Mouse (Mus musculus): ENCODE measurements around the gene St3gal3. TPM values are rescaled to one million over a fixed set of nuclear protein-coding genes. Genes with fewer than 3 reads are reported as not detected.

The St3gal3 gene
- polyA plus RNA-seq, 1 experiment from 2014 or later: 12.3 TPM

DNA sequence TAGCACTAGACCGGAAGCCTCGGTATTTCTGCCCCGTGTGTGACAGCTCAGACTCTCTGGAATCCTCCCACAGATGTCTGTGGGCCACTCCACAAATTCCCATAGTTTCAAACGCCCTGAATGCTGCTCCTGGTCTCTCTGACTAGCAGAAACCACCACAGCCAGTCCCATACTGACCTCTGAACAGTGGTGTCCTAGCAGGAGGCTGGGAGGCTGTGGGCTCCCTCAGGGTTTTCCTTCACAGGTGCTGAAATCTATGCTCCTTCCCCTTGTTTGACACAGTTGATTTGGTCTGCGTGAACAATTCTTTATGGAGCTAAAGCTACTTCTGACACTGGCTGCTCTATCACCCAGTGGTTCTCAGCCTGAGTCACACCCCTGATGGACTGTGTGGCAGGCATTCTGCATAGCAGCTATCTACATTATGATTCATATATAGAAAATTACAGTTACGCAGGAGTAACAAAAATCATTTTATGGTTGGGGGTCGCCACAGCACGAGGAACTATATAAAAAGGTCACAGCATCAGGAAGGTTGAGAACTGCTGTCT lies 31.4 kb downstream of the St3gal3 start:
- H3K4me3 ChIP-seq: no peak overlapping the region
- no peaks in the 10 kb centered on the region for H3K9me3 ChIP-seq
- no peak overlapping the region for H3K4me2 ChIP-seq (replicated peaks)
- 88% methylated on average over 8 of the region's 8 CpGs for WGBS
- H3K9ac ChIP-seq (replicated peaks): no peak overlapping the region
- no peak for ATAC-seq (replicated peaks)
- no peaks in the 10 kb centered on the region; the same call in 1 of the 2 replicates for H3K36me3 ChIP-seq
- no peaks in the 10 kb centered on the region for H3K4me1 ChIP-seq
- no peak overlapping the region for H3K27ac ChIP-seq (replicated peaks)
- no peaks in the 10 kb centered on the region for H3K27me3 ChIP-seq

DNA sequence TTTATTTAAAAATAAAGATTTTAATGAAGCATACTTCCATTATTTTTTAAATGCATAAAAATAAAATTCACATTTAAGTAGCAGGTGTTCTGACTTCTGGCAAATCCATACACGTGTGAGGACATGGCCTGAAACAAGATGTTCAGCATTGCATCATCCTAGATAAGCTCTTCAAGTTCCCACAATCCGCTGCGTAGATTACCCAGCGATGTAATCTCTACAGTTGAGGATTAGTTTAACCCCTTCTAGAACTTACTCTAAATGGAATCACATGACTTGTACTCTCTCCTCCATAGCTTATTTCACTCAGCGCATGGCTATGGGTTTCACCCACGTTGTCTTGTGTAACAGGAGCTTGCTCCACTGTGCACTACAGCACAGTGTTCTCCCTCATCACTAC lies 33.2 kb downstream of the St3gal3 start:
- H3K4me1 ChIP-seq: no peaks in the 10 kb centered on the region
- H3K36me3 ChIP-seq: no peaks in the 10 kb centered on the region
- H3K27me3 ChIP-seq: no peaks in the 10 kb centered on the region
- no peaks in the 10 kb centered on the region for H3K9me3 ChIP-seq
- H3K4me3 ChIP-seq: no peak overlapping the region
- no peak overlapping the region for H3K9ac ChIP-seq (replicated peaks)
- H3K4me2 ChIP-seq (replicated peaks): no peak overlapping the region
- 85% methylated on average over 6 of the region's 6 CpGs for whole genome bisulfite sequencing
- no peak for ATAC-seq (replicated peaks)
- H3K27ac ChIP-seq (replicated peaks): no peak overlapping the region

DNA sequence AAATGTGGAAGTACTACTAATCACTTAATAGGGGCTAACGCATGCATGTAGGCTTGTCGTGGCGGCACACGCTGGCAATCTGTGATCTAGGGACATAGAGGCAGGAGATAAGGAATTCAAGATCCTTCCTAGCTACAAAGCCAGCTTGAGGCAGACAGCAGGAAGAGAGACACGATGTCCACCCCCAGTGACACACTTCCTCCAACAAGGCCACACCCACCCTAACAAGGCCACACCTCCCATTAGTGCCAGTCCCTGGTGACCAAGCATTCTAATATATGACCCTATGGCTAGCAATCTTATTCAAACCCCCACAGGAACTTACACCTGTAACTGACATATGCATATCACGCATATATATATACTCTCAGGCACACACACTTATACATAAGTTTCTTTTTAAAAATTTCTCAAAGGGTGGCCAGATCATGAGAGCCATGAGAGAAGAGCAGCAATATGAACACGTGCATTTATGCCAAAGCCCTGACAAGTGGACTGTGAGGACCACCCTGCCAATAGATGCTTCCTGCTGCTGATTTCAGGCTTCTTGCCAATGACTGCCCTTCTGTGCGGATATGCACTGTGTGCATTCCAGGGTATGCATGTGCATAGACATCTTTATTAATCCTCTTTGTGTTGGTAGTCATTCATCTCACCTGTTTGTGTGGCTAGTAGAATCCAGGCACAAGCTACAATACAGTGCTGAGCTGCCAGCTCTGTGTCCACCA lies 34.9 kb downstream of the St3gal3 start:
- H3K9me3 ChIP-seq: no peaks in the 10 kb centered on the region
- H3K27ac ChIP-seq (replicated peaks): no peak overlapping the region
- WGBS: 89% methylated on average over 8 of the region's 8 CpGs
- no peaks in the 10 kb centered on the region for H3K27me3 ChIP-seq
- no peak overlapping the region for H3K4me2 ChIP-seq (replicated peaks)
- no peak overlapping the region for H3K4me3 ChIP-seq
- H3K36me3 ChIP-seq: no peaks in the 10 kb centered on the region
- no peak overlapping the region for H3K9ac ChIP-seq (replicated peaks)
- no peak for ATAC-seq (replicated peaks)
- H3K4me1 ChIP-seq: no peaks in the 10 kb centered on the region

DNA sequence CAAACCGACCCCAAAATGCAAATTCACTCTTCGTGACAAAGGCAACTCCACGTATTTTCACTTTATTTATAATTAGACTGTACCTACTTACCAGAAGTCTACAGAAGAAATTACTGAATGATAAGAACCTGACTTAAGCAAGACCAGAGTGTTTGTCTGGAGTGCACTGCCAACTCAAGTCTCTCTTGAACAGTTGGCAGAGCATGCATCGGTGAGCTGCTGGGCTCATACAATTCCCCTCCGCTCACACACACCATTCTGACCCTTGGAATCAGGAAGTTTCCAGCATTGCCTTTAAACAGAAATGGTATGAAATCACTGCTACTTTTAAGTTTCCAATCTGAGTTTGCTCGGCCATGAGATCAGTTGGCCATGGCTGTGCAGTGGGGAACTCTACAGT lies 36.1 kb downstream of the St3gal3 start:
- ATAC-seq (replicated peaks): no peak
- 93% methylated on average over 6 of the region's 6 CpGs for WGBS
- no peak overlapping the region for H3K4me3 ChIP-seq
- no peak overlapping the region for H3K4me2 ChIP-seq (replicated peaks)
- no peaks in the 10 kb centered on the region for H3K4me1 ChIP-seq
- H3K9me3 ChIP-seq: no peaks in the 10 kb centered on the region
- no peak overlapping the region for H3K9ac ChIP-seq (replicated peaks)
- no peaks in the 10 kb centered on the region for H3K27me3 ChIP-seq
- no peak overlapping the region for H3K27ac ChIP-seq (replicated peaks)
- no peaks in the 10 kb centered on the region for H3K36me3 ChIP-seq

DNA sequence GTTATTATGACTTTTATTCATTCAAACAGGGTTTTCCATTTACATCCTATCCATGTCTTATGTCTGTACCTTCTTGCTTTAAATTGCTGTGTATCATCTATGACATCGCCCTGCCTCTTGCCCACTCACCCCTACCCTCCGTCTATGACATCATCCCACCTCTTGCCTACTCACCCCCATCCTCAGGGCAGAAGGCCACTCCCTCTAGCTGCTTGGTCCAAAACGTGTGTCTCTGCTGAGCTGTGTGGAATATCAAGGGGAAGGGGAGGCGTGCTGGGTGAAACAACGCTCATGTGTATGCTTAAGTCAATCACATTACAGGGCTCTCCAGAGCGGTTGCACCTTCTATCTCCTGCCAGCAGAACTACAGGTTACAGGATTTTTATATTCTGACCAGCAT lies 38.6 kb downstream of the St3gal3 start:
- Histone ChIP-seq H3K27ac (replicated peaks) (no peak overlapping the region), H3K36me3 (no peaks in the 10 kb centered on the region), H3K9me3 (no peaks in the 10 kb centered on the region), H3K9ac (replicated peaks) (no peak overlapping the region), H3K27me3 (no peaks in the 10 kb centered on the region), H3K4me3 (no peak overlapping the region), H3K4me1 (no peaks in the 10 kb centered on the region), H3K4me2 (replicated peaks) (no peak overlapping the region)
- 80% methylated on average over 6 of the region's 6 CpGs for WGBS
- ATAC-seq (replicated peaks): no peak

DNA sequence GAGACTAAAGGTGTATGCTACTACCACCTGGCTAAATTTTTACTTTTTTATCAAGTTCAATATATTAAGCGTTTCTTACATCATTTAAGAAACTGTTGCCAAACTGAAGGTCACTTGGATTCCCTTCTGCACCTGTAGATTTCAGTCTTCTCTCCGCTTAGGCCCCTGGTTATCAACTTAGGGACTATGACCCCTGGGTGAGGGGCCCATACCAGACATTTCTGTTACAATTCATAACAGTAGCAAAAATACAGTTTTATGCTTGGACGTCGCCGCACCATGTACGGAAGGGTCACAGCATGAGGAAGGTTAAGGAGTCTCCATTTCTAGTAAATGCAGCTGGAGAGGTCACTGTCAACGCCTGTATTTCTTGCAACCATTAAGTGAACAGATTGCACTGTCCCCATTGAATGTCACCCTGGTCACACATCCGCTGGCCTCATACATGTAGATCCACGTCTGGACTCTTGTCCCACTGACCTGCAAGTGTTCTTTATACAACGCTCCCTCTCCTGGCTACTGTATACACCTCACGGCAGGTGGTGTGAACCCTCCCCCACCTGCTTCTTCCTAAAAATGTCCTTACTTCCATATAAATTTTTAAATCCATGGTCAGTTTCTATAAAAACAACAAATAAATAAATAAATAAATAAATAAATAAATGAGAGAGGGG lies 41.8 kb downstream of the St3gal3 start:
- Histone ChIP-seq H3K4me3 (no peak overlapping the region), H3K36me3 (no peaks in the 10 kb centered on the region), H3K27ac (replicated peaks) (no peak overlapping the region), H3K9ac (replicated peaks) (no peak overlapping the region), H3K27me3 (no peaks in the 10 kb centered on the region), H3K4me2 (replicated peaks) (no peak overlapping the region), H3K9me3 (no peaks in the 10 kb centered on the region), H3K4me1 (no peaks in the 10 kb centered on the region)
- ATAC-seq (replicated peaks): no peak
- WGBS: 95% methylated on average over 11 of the region's 11 CpGs

DNA sequence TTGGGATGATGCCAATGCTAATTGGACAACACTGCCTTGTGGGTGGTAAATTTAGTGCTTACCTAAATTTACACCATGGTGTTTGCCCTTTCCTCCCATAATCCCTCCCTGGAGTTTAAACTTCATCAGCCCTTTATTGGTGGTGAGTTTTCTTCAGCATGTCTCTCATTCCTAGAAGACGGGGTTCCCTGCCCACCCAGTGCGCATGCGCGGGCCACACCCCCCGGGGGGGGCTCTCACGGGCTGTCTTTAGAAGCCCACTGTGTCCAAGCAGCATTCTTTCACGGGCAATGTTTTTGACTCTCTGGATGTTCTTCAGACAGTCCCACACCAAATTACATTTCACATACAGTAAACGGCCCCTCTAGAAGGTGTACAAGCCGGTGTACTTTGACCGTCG lies 44.3 kb downstream of the St3gal3 start:
- no peak for ATAC-seq (replicated peaks)
- no peaks in the 10 kb centered on the region for H3K9me3 ChIP-seq
- 90% methylated on average over 11 of the region's 11 CpGs for WGBS

DNA sequence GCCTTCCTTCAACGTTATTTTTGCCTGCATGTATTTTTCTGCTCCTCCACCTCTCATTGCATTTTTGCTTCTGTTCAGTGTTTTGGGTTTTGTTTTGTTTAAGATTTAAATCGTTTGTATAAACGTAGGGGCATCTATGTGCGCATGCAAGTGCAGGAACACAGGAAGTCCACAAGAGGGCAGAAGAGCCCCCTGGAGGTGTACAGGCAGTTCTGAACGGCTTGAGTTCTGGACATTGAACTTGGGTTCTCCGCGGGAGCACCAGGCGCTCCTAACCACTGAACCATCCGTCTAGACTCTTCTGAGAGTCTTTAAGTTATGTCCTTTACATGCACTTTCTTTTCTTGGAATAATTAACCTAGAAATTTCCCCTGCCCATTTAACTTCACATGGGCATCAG lies 44.8 kb downstream of the St3gal3 start:
- no peak for ATAC-seq (replicated peaks)
- no peaks in the 10 kb centered on the region for H3K36me3 ChIP-seq
- WGBS: 57% methylated on average over 9 of the region's 9 CpGs

More for the DNA sequence above, 44.3 kb downstream of the St3gal3 start:
- H3K4me2 ChIP-seq (replicated peaks): no peak overlapping the region
- no peak overlapping the region for H3K9ac ChIP-seq (replicated peaks)
- H3K36me3 ChIP-seq: no peaks in the 10 kb centered on the region
- H3K4me3 ChIP-seq: no peak overlapping the region
- no peaks in the 10 kb centered on the region for H3K27me3 ChIP-seq
- no peaks in the 10 kb centered on the region for H3K4me1 ChIP-seq
- no peak overlapping the region for H3K27ac ChIP-seq (replicated peaks)

DNA sequence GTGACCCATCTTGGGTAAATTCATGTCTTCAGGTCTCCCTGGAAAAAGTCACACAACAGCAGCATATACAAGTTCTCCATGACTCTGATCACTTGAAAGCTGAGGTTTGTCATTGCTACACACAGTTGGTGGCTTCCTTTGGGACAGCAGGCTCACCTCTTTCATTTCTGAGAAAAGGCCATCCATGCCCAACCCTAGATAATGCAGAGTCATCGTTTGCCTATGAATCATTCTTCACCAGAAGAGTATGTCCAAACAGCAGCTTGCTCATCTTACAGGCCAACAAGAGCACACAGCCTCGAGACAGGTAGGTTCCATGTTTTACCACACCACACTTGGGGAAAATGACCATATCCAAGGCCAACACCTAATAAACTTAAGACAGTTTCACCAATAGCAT lies 45.9 kb downstream of the St3gal3 start:
- H3K9ac ChIP-seq (replicated peaks): no peak overlapping the region
- H3K4me3 ChIP-seq: no peak overlapping the region
- no peak overlapping the region for H3K27ac ChIP-seq (replicated peaks)
- no peaks in the 10 kb centered on the region for H3K36me3 ChIP-seq
- 80% methylated on average over 2 of the region's 2 CpGs for WGBS
- no peak overlapping the region for H3K4me2 ChIP-seq (replicated peaks)
- peaks cover 6% of the 10 kb centered on the region for H3K4me1 ChIP-seq
- H3K27me3 ChIP-seq: no peaks in the 10 kb centered on the region
- no peak for ATAC-seq (replicated peaks)
- no peaks in the 10 kb centered on the region for H3K9me3 ChIP-seq

More for the DNA sequence above, 44.8 kb downstream of the St3gal3 start:
- no peaks in the 10 kb centered on the region for H3K9me3 ChIP-seq
- H3K9ac ChIP-seq (replicated peaks): no peak overlapping the region
- H3K27me3 ChIP-seq: no peaks in the 10 kb centered on the region
- H3K4me1 ChIP-seq: no peaks in the 10 kb centered on the region
- no peak overlapping the region for H3K4me2 ChIP-seq (replicated peaks)
- no peak overlapping the region for H3K4me3 ChIP-seq
- no peak overlapping the region for H3K27ac ChIP-seq (replicated peaks)

DNA sequence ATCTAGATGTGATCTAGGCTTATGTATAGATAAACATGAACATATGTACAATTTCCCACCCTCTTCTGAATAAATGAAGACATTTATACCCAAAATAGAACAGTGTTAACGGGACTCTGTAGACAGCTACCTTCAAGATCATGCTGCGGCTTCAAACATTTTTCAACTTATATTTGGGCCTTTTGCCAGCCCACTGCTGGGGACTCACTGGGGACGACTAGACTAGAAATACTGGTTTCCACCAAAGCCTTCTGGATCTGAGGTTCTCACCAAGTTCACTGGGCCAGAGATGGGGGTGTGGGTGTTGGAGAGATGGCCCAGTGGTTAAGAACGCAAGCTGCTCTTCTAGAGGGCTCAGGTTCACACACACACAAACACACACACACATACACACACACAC lies 49.7 kb downstream of the St3gal3 start:
- no peak overlapping the region for H3K4me2 ChIP-seq (replicated peaks)
- no peaks in the 10 kb centered on the region for H3K9me3 ChIP-seq
- no peaks in the 10 kb centered on the region for H3K27me3 ChIP-seq
- no peak overlapping the region for H3K9ac ChIP-seq (replicated peaks)
- no peak for ATAC-seq (replicated peaks)
- H3K27ac ChIP-seq (replicated peaks): no peak overlapping the region
- peaks cover 12% of the 10 kb centered on the region for H3K4me1 ChIP-seq
- H3K4me3 ChIP-seq: no peak overlapping the region
- H3K36me3 ChIP-seq: no peaks in the 10 kb centered on the region
- 61% methylated on average over 4 of the region's 4 CpGs for WGBS

DNA sequence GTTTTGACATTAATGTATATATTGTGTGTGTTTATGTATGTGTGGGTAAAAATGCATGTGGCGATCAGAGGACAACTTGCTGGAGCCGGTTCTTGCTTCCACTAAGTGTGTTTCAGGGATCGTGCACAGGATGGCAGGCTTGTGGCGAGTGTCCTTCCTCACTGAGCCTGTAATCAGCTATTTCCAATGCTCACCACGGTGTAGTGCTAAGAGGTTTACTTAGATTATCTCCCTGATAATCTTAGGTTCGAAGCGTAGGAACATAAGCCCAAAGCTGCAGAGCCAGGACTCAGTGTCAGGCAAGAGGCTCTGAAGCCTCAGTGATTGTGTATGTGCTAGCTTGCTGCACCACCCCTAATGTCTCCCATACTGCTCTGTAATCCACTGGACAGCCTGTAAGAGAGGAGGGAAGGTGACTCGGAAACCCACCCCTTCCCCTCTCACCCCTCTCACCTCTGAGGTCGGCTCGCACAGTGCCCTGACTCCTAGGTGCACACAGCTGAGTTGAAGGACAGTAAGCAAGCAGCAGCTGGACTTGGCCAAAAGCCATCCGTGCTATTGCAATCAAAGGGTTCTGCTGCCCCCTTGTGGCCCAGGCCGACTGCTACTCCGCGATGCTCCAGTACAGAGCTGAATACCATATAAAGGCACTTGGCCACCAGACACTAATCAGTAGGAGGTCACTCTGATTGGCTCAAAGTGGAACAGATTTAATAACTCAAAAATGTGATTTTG lies 51.3 kb downstream of the St3gal3 start:
- H3K9ac ChIP-seq (replicated peaks): no peak overlapping the region
- H3K27me3 ChIP-seq: no peaks in the 10 kb centered on the region
- H3K9me3 ChIP-seq: no peaks in the 10 kb centered on the region
- no peak overlapping the region for H3K4me2 ChIP-seq (replicated peaks)
- H3K36me3 ChIP-seq: no peaks in the 10 kb centered on the region
- peak; percentile 83 for ATAC-seq (replicated peaks)
- H3K4me1 ChIP-seq: peaks cover 12% of the 10 kb centered on the region
- H3K27ac ChIP-seq (replicated peaks): no peak overlapping the region
- 41% methylated on average over 14 of the region's 14 CpGs for WGBS
- no peak overlapping the region for H3K4me3 ChIP-seq
